20 mouse cellular contexts compared by ENCODE assay signal in genomic region chr13:49353422-49353821, GRCm38 (mm10). TPM values are rescaled to one million over a fixed set of nuclear protein-coding genes. Genes with fewer than 3 reads are reported as not detected.
DNase-seq lines count a peak whose midpoint lies in the region; ATAC-seq and TF ChIP-seq lines count a peak whose summit lies in the region.
"Had no signal": no experiment of that assay in that cellular context is flagged by ENCODE, and none has a peak within 500 bp of the region (broad histone marks: within the 10 kb centered on the region; RNA-seq: fewer than 3 reads in every experiment).

No protein-coding gene starts in this region.

- H3K4me2 ChIP-seq in heart, embryonic 16.5 days (ENCODE audit: low read depth, low read length) = no peak overlapping the region
- no peak overlapping the region for H3K4me2 ChIP-seq in hindbrain, embryonic 13.5 days
- no peak overlapping the region for H3K4me2 ChIP-seq in intestine, postnatal 0 days (replicated peaks; ENCODE audit: low read depth)
- H3K4me2 ChIP-seq: intestine, embryonic 15.5 days; lung, embryonic 14.5 days; midbrain, embryonic 13.5 days; neural tube, embryonic 12.5 days had no signal

- DNase-seq in gastrocnemius, adult 2 months = no peak
- no peak for DNase-seq in gastrocnemius, adult 18-20 months (ENCODE audit: low spot score)
- no peak for DNase-seq in heart, postnatal 14 days
- no peak for DNase-seq in kidney, postnatal 36 days
- DNase-seq: adrenal gland, postnatal 36 days; cerebellum, adult 11 months; kidney, adult 9 months; kidney, postnatal 14 days; lung, embryonic 14.5 days; thymus, adult 18-20 months; thymus, postnatal 4 days had no signal

- intact Hi-C loops in gastrocnemius, adult 2 months (cut with DNase I) = no loop called here
- intact Hi-C loops in heart, postnatal 14 days (cut with DNase I) = no loop called here

- H3K4me3 ChIP-seq in gastrocnemius, adult 2 months = no peak overlapping the region
- H3K4me3 ChIP-seq in heart, embryonic 16.5 days (ENCODE audit: low read length) = no peak overlapping the region
- no peak overlapping the region for H3K4me3 ChIP-seq in brown adipose tissue, adult 24 weeks (ENCODE audit: insufficient read depth, low read depth, low read length)
- H3K4me3 ChIP-seq in hindbrain, embryonic 13.5 days = no peak overlapping the region
- H3K4me3 ChIP-seq in intestine, postnatal 0 days (ENCODE audit: low read depth, low read length) = no peak overlapping the region
- H3K4me3 ChIP-seq: forebrain, embryonic 10.5 days; intestine, embryonic 15.5 days; midbrain, embryonic 13.5 days; neural tube, embryonic 12.5 days had no signal

- H3K4me1 ChIP-seq in heart, embryonic 16.5 days (ENCODE audit: control insufficient read depth, insufficient read depth, low read length) = peaks cover 51% of the 10 kb centered on the region
- peaks cover 60% of the 10 kb centered on the region for H3K4me1 ChIP-seq in brown adipose tissue, adult 24 weeks (ENCODE audit: control insufficient read depth, insufficient read depth, insufficient read length, low read length)
- H3K4me1 ChIP-seq in hindbrain, embryonic 13.5 days (replicated peaks) = peaks cover 51% of the 10 kb centered on the region
- H3K4me1 ChIP-seq in intestine, postnatal 0 days (replicated peaks; ENCODE audit: control insufficient read depth, insufficient read depth, low read length) = no peaks in the 10 kb centered on the region

- H3K36me3 ChIP-seq in heart, embryonic 16.5 days (ENCODE audit: control insufficient read depth, insufficient read depth) = peaks cover 7% of the 10 kb centered on the region
- H3K36me3 ChIP-seq in hindbrain, embryonic 13.5 days = peaks cover 14% of the 10 kb centered on the region; the same call in 1 of the 2 replicates
- no peaks in the 10 kb centered on the region for H3K36me3 ChIP-seq in intestine, postnatal 0 days (ENCODE audit: control insufficient read depth, insufficient read depth)
- H3K36me3 ChIP-seq: intestine, embryonic 15.5 days had no signal

- H3K27ac ChIP-seq in gastrocnemius, adult 2 months = peak overlapping the region; percentile 63
- H3K27ac ChIP-seq in heart, embryonic 16.5 days (ENCODE audit: low read length) = 0 out of 2 replicates have a peak overlapping the region, but pooled peaks have one; percentile 21
- H3K27ac ChIP-seq in brown adipose tissue, adult 24 weeks (replicated peaks; ENCODE audit: low read depth, low read length) = peak overlapping the region; percentile 54
- H3K27ac ChIP-seq in hindbrain, embryonic 13.5 days = peak overlapping the region; percentile 69
- no peak overlapping the region for H3K27ac ChIP-seq in intestine, postnatal 0 days (ENCODE audit: low read depth, low read length)
- H3K27ac ChIP-seq: forebrain, embryonic 10.5 days; intestine, embryonic 15.5 days; liver, embryonic 14.5 days; neural tube, embryonic 12.5 days had no signal

- H3K9ac ChIP-seq in heart, embryonic 16.5 days (ENCODE audit: low read length) = no peak overlapping the region
- no peak overlapping the region for H3K9ac ChIP-seq in hindbrain, embryonic 13.5 days
- no peak overlapping the region for H3K9ac ChIP-seq in intestine, postnatal 0 days (ENCODE audit: low read depth, low read length)
- H3K9ac ChIP-seq: intestine, embryonic 15.5 days; liver, embryonic 14.5 days; lung, embryonic 14.5 days; midbrain, embryonic 13.5 days; neural tube, embryonic 12.5 days had no signal

- no peak for TF ChIP-seq CTCF in gastrocnemius, adult 2 months (IDR thresholded peaks at IDR 0.05)
- TF ChIP-seq CTCF in intestine, postnatal 0 days (IDR thresholded peaks at IDR 0.05; ENCODE audit: low read depth) = no peak

- H3K27me3 ChIP-seq in heart, embryonic 16.5 days (ENCODE audit: control insufficient read depth, insufficient read depth, low read length) = no peaks in the 10 kb centered on the region
- H3K27me3 ChIP-seq in hindbrain, embryonic 13.5 days = no peaks in the 10 kb centered on the region
- H3K27me3 ChIP-seq in intestine, postnatal 0 days (replicated peaks; ENCODE audit: control insufficient read depth, insufficient read depth, low read length) = no peaks in the 10 kb centered on the region
- H3K27me3 ChIP-seq: intestine, embryonic 15.5 days; midbrain, embryonic 13.5 days; neural tube, embryonic 12.5 days had no signal

- no peak for ATAC-seq in heart, embryonic 16.5 days (replicated peaks; ENCODE audit: extremely low read depth, insufficient read depth, low FRiP score)
- no peak for ATAC-seq in hindbrain, embryonic 13.5 days (ENCODE audit: low FRiP score)
- no peak for ATAC-seq in intestine, postnatal 0 days
- ATAC-seq: intestine, embryonic 15.5 days had no signal

- no peaks in the 10 kb centered on the region for H3K9me3 ChIP-seq in heart, embryonic 16.5 days (replicated peaks; ENCODE audit: control insufficient read depth, low read length)
- H3K9me3 ChIP-seq in hindbrain, embryonic 13.5 days = no peaks in the 10 kb centered on the region
- H3K9me3 ChIP-seq in intestine, postnatal 0 days (ENCODE audit: control insufficient read depth) = no peaks in the 10 kb centered on the region
- H3K9me3 ChIP-seq: forebrain, embryonic 10.5 days; intestine, embryonic 15.5 days; midbrain, embryonic 13.5 days; neural tube, embryonic 12.5 days had no signal

RNA-seq across cellular contexts. Expression of gene Bicd2, which starts 12.0 kb away (rescaled TPM):
- total RNA-seq in gastrocnemius, adult 2 months (2021) = 10 to 100 TPM; 26.0 to 28.5 TPM
- 10 to 100 TPM; 23.4 to 28.6 TPM for total RNA-seq in gastrocnemius, adult 18-20 months (2021)
- polyA plus RNA-seq in heart, embryonic 16.5 days (2015; fragmentation: Nextera tagmentation; extraction: Ambion mirVana) = 55.9 and 59.8 TPM in 2 replicates
- total RNA-seq in heart, postnatal 14 days (2021) = 10 to 100 TPM; 72.1 to 77.7 TPM
- 34.0 and 37.1 TPM in 2 replicates for polyA plus RNA-seq in brown adipose tissue, adult 24 weeks (2012; ENCODE audit: insufficient read depth, insufficient read length, missing spikeins)
- polyA plus RNA-seq in hindbrain, embryonic 13.5 days (2015; fragmentation: Nextera tagmentation; extraction: Ambion mirVana) = 28.2 and 29.3 TPM in 2 replicates
- 8.9 and 9.3 TPM in 2 replicates for polyA plus RNA-seq in intestine, postnatal 0 days (2015; fragmentation: Nextera tagmentation; extraction: Ambion mirVana)

RNA-seq across cellular contexts. Expression of gene Fgd3, which starts 33.3 kb away (rescaled TPM):
- 1 to 10 TPM in 1 of 2 experiments, under 1 TPM in 1; 0.97 to 1.1 TPM for total RNA-seq in gastrocnemius, adult 2 months (2021)
- under 1 TPM; 0.41 to 0.90 TPM for total RNA-seq in gastrocnemius, adult 18-20 months (2021)
- 0.22 and 0.29 TPM in 2 replicates for polyA plus RNA-seq in heart, embryonic 16.5 days (2015; fragmentation: Nextera tagmentation; extraction: Ambion mirVana)
- total RNA-seq in heart, postnatal 14 days (2021) = 1 to 10 TPM in 1 of 2 experiments, under 1 TPM in 1; 0.79 to 1.5 TPM
- polyA plus RNA-seq in brown adipose tissue, adult 24 weeks (2012; ENCODE audit: insufficient read depth, insufficient read length, missing spikeins) = 0.59 and 1.1 TPM in 2 replicates
- polyA plus RNA-seq in hindbrain, embryonic 13.5 days (2015; fragmentation: Nextera tagmentation; extraction: Ambion mirVana) = 1.4 and 2.0 TPM in 2 replicates
- polyA plus RNA-seq in intestine, postnatal 0 days (2015; fragmentation: Nextera tagmentation; extraction: Ambion mirVana) = 0.60 and 0.61 TPM in 2 replicates
